8 mouse cellular contexts compared by ENCODE assay signal in genomic region chr13:55923505-55924136, GRCm38 (mm10).
DNase-seq lines count a peak whose midpoint lies in the region; ATAC-seq lines count a peak whose summit lies in the region.
"Had no signal": no experiment of that assay in that cellular context is flagged by ENCODE, and none has a peak within 500 bp of the region (broad histone marks: within the 10 kb centered on the region; RNA-seq: fewer than 3 reads in every experiment).

No protein-coding gene starts in this region.

- no peak overlapping the region for H3K9ac ChIP-seq in midbrain, embryonic 12.5 days (replicated peaks)
- no peak overlapping the region for H3K9ac ChIP-seq in midbrain, embryonic 16.5 days (ENCODE audit: low read depth, low read length)
- no peak overlapping the region for H3K9ac ChIP-seq in stomach, embryonic 14.5 days (replicated peaks; ENCODE audit: low read depth, low read length)
- H3K9ac ChIP-seq: hindbrain, embryonic 15.5 days had no signal

- no peak for ATAC-seq in midbrain, embryonic 12.5 days (ENCODE audit: low FRiP score, low read depth)
- ATAC-seq in midbrain, embryonic 16.5 days = no peak
- peak; percentile 42; the same call in 1 of the 2 replicates for ATAC-seq in granulocyte monocyte progenitor cell, adult 5-6 weeks (replicated peaks; ENCODE audit: poor library complexity, severe bottlenecking)
- peak; percentile 61; the same call in 1 of the 2 replicates for ATAC-seq in stomach, embryonic 14.5 days (ENCODE audit: insufficient number of reproducible peaks, insufficient read depth, low FRiP score, low read depth)

- no peak overlapping the region for H3K27ac ChIP-seq in midbrain, embryonic 12.5 days (replicated peaks)
- H3K27ac ChIP-seq in midbrain, embryonic 16.5 days (ENCODE audit: low read length) = no peak overlapping the region
- peak overlapping the region; percentile 45; the same call in 1 of the 2 replicates for H3K27ac ChIP-seq in stomach, embryonic 14.5 days (ENCODE audit: low read length)
- H3K27ac ChIP-seq: hindbrain, embryonic 15.5 days had no signal

- no peaks in the 10 kb centered on the region; the same call in 1 of the 2 replicates for H3K4me1 ChIP-seq in midbrain, embryonic 12.5 days
- H3K4me1 ChIP-seq in midbrain, embryonic 16.5 days (ENCODE audit: control insufficient read depth, insufficient read depth, low read length) = no peaks in the 10 kb centered on the region
- H3K4me1 ChIP-seq in stomach, embryonic 14.5 days (ENCODE audit: control insufficient read depth, insufficient read depth, low read length) = peaks cover 24% of the 10 kb centered on the region

- H3K36me3 ChIP-seq in midbrain, embryonic 12.5 days = no peaks in the 10 kb centered on the region
- H3K36me3 ChIP-seq in midbrain, embryonic 16.5 days (ENCODE audit: control insufficient read depth, insufficient read depth, low read length) = no peaks in the 10 kb centered on the region
- no peaks in the 10 kb centered on the region for H3K36me3 ChIP-seq in stomach, embryonic 14.5 days (ENCODE audit: control insufficient read depth, insufficient read depth, low read length)
- H3K36me3 ChIP-seq: hindbrain, embryonic 15.5 days had no signal

- no peak overlapping the region for H3K4me3 ChIP-seq in midbrain, embryonic 12.5 days
- H3K4me3 ChIP-seq in midbrain, embryonic 16.5 days (ENCODE audit: low read depth, low read length) = no peak overlapping the region
- no peak overlapping the region for H3K4me3 ChIP-seq in stomach, embryonic 14.5 days (ENCODE audit: low read depth, low read length)
- H3K4me3 ChIP-seq: hindbrain, embryonic 15.5 days had no signal

- H3K4me2 ChIP-seq in midbrain, embryonic 12.5 days (replicated peaks) = peak overlapping the region; percentile 22; the same call in 1 of the 2 replicates
- H3K4me2 ChIP-seq in midbrain, embryonic 16.5 days (ENCODE audit: low read length) = no peak overlapping the region
- peak overlapping the region; percentile 17 for H3K4me2 ChIP-seq in stomach, embryonic 14.5 days (replicated peaks; ENCODE audit: low read depth, low read length)
- H3K4me2 ChIP-seq: hindbrain, embryonic 15.5 days had no signal

- no peaks in the 10 kb centered on the region for H3K9me3 ChIP-seq in midbrain, embryonic 12.5 days
- no peaks in the 10 kb centered on the region for H3K9me3 ChIP-seq in midbrain, embryonic 16.5 days (replicated peaks; ENCODE audit: control insufficient read depth, low read length, poor library complexity, severe bottlenecking)
- no peaks in the 10 kb centered on the region for H3K9me3 ChIP-seq in stomach, embryonic 14.5 days (ENCODE audit: control insufficient read depth, low read depth, low read length)
- H3K9me3 ChIP-seq: hindbrain, embryonic 15.5 days had no signal

- peak; percentile 3 for DNase-seq in large intestine, adult 2 months (ENCODE audit: low read depth, low spot score)
- no peak for DNase-seq in cerebellum, adult 11 months
- DNase-seq in heart, postnatal 36 days = no peak

- H3K27me3 ChIP-seq in midbrain, embryonic 12.5 days = peaks cover 38% of the 10 kb centered on the region
- H3K27me3 ChIP-seq in midbrain, embryonic 16.5 days (ENCODE audit: control insufficient read depth, insufficient read depth, low read depth, low read length) = no peaks in the 10 kb centered on the region
- no peaks in the 10 kb centered on the region for H3K27me3 ChIP-seq in stomach, embryonic 14.5 days (ENCODE audit: control insufficient read depth, insufficient read depth, low read length)
- H3K27me3 ChIP-seq: hindbrain, embryonic 15.5 days had no signal

- intact Hi-C loops in heart, postnatal 36 days (cut with DNase I) = no loop called here

- 21% methylated on average over 7 of the region's 7 CpGs for WGBS in midbrain, embryonic 12.5 days
- 23% methylated on average over 7 of the region's 7 CpGs for WGBS in midbrain, embryonic 16.5 days
- 12% methylated on average over 7 of the region's 7 CpGs for WGBS in large intestine, adult 2 months
- 13% methylated on average over 7 of the region's 7 CpGs for WGBS in stomach, embryonic 14.5 days

Comparison
In these comparisons a context has a peak if more than half of its experiments do, and no peak if none do; other contexts are left out.
1. ATAC-seq: peak in granulocyte monocyte progenitor cell, adult 5-6 weeks (single experiment) and stomach, embryonic 14.5 days (single experiment); none in midbrain, embryonic 12.5 days (single experiment) and midbrain, embryonic 16.5 days (single experiment).